Mouse (Mus musculus): ENCODE data around the gene Eci1. TPM values are rescaled to one million over a fixed set of nuclear protein-coding genes. Genes with fewer than 3 reads are reported as not detected.
A peak's percentile ranks its signal among the peaks of the same experiment; 100 is the strongest.

The Eci1 gene
- polyA plus RNA-seq, 1 experiment from 2014 or later, result 44.2 TPM

DNA sequence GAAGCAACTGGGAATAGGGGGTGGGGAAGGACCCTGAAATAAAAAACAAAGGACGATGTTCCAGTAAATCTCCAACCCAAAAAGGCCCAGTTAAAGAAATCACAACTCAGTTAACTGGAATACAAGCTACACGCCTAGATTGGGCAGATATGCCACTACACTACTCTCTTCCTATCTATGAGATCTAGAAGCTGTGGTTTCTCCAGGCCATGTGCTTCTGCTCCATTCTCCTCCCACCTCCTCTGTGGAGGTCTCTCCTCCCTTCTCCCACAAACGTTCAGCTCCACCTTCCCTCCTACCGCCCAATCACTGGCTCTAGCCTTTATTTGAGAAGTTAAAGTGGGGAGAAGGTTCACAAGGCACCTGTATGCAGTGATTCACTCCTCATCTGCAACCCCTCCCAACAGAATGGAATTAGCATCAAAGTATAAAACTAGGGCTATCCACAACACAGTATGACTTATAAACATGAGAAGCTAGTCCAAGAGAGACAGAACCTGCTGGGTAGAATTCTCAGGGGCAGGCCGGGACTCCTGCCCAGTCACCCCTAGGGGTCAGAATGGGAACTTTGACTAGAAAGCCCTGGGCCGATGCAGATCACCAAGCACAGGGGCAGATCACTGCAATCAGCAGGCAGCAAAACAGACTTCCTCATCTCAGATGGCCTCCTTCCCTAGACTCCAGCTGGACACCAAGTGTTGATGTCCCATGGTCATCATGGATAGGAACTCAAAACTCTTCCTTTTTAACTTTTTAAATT lies 37.1 kb downstream of the Eci1 start:
- 58% methylated on average over 6 of the region's 6 CpGs for WGBS
- Histone ChIP-seq H3K4me2 (ENCODE audit: low read depth, low read length) (no peak overlapping the region), H3K27ac (ENCODE audit: low read depth, low read length) (no peak overlapping the region), H3K27me3 (ENCODE audit: control insufficient read depth, insufficient read depth, low read length) (no peaks in the 10 kb centered on the region), H3K4me1 (ENCODE audit: control insufficient read depth, insufficient read depth, low read length) (no peaks in the 10 kb centered on the region), H3K36me3 (ENCODE audit: control insufficient read depth, insufficient read depth, low read length) (no peaks in the 10 kb centered on the region), H3K9ac (replicated peaks; ENCODE audit: low read depth, low read length) (no peak overlapping the region), H3K9me3 (ENCODE audit: control insufficient read depth, low read length) (no peaks in the 10 kb centered on the region), H3K4me3 (ENCODE audit: low read depth, low read length) (no peak overlapping the region)
- no peak for ATAC-seq (ENCODE audit: low read depth)

- no peak overlapping the region for H3K9ac ChIP-seq (replicated peaks; ENCODE audit: low read depth, low read length)
- peaks cover 28% of the 10 kb centered on the region for H3K4me1 ChIP-seq (ENCODE audit: control insufficient read depth, insufficient read depth, low read length)
- no peak for ATAC-seq (ENCODE audit: low read depth)
- H3K36me3 ChIP-seq (ENCODE audit: control insufficient read depth, insufficient read depth, low read length), result peaks cover 3% of the 10 kb centered on the region; the same call in 1 of the 2 replicates
- no peak overlapping the region for H3K4me3 ChIP-seq (ENCODE audit: low read depth, low read length)
- no peak overlapping the region for H3K4me2 ChIP-seq (ENCODE audit: low read depth, low read length)
- H3K9me3 ChIP-seq (ENCODE audit: control insufficient read depth, low read length), result no peaks in the 10 kb centered on the region
- no peak overlapping the region for H3K27ac ChIP-seq (ENCODE audit: low read depth, low read length)
- H3K27me3 ChIP-seq (ENCODE audit: control insufficient read depth, insufficient read depth, low read length), result peaks cover 3% of the 10 kb centered on the region; the same call in 1 of the 2 replicates
- 87% methylated on average over 5 of the region's 5 CpGs for WGBS
These were observed 42.3 kb downstream of the Eci1 start for GRCm38 (mm10) chr17:24468636-24469246.

- Histone ChIP-seq H3K36me3 (ENCODE audit: control insufficient read depth, insufficient read depth, low read length) (peaks cover 8% of the 10 kb centered on the region; the same call in 1 of the 2 replicates), H3K27ac (ENCODE audit: low read depth, low read length) (peak overlapping the region; percentile 80), H3K9ac (replicated peaks; ENCODE audit: low read depth, low read length) (peak overlapping the region; percentile 87), H3K4me1 (ENCODE audit: control insufficient read depth, insufficient read depth, low read length) (peaks cover 31% of the 10 kb centered on the region), H3K4me2 (ENCODE audit: low read depth, low read length) (peak overlapping the region; percentile 52), H3K9me3 (ENCODE audit: control insufficient read depth, low read length) (no peaks in the 10 kb centered on the region), H3K4me3 (ENCODE audit: low read depth, low read length) (peak overlapping the region; percentile 78), H3K27me3 (ENCODE audit: control insufficient read depth, insufficient read depth, low read length) (peaks cover 3% of the 10 kb centered on the region; the same call in 1 of the 2 replicates)
- no peak for ATAC-seq (ENCODE audit: low read depth)
- WGBS, result 18% methylated on average over 7 of the region's 7 CpGs
These were observed 43.0 kb downstream of the Eci1 start for GRCm38 (mm10) chr17:24469336-24469909.

- Histone ChIP-seq H3K4me1 (ENCODE audit: control insufficient read depth, insufficient read depth, low read length) (peaks cover 31% of the 10 kb centered on the region), H3K27ac (ENCODE audit: low read depth, low read length) (peak within 1 kb of the TSS; percentile 85), H3K4me2 (ENCODE audit: low read depth, low read length) (peak within 1 kb of the TSS; percentile 99), H3K4me3 (ENCODE audit: low read depth, low read length) (peak within 1 kb of the TSS; percentile 78), H3K9ac (replicated peaks; ENCODE audit: low read depth, low read length) (peak within 1 kb of the TSS; percentile 87), H3K36me3 (ENCODE audit: control insufficient read depth, insufficient read depth, low read length) (peaks cover 14% of the 10 kb centered on the region), H3K27me3 (ENCODE audit: control insufficient read depth, insufficient read depth, low read length) (peaks cover 3% of the 10 kb centered on the region; the same call in 1 of the 2 replicates), H3K9me3 (ENCODE audit: control insufficient read depth, low read length) (no peaks in the 10 kb centered on the region)
- whole genome bisulfite sequencing, result 0% methylated on average over 69 of the region's 75 CpGs
- peak; percentile 97 for ATAC-seq (ENCODE audit: low read depth)
These were observed 43.6 kb downstream of the Eci1 start, which contains the start of the genes E4f1 and Pgp for GRCm38 (mm10) chr17:24469910-24470602. Gene E4f1 (minus strand): TSS chr17:24470313. Gene Pgp (plus strand): TSS chr17:24470392.

- ATAC-seq (ENCODE audit: low read depth), result peak; percentile 25
These were observed 44.5 kb downstream of the Eci1 start for GRCm38 (mm10) chr17:24470701-24471527.

DNA sequence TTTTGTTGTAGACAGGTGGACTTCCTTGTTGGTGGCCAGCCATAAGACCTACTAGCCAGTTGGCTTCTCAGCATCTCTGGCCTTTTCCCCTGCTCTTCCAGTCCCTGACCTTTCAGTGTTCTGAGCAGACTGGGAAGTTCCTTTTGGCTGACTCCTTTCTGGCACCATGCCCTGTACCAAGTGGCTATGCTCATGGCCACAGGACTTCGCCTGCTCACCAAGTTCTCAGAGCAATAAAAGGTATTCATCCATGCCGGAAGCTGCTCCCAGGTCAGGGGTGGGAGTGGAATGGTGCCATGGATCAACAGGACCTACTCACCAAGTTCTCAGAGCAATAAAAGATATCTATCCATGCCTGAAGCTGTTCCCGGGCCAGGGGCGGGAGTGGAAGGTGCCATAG lies 46.1 kb downstream of the Eci1 start:
- no peak for ATAC-seq (ENCODE audit: low read depth)
- H3K4me1 ChIP-seq (ENCODE audit: control insufficient read depth, insufficient read depth, low read length), result peaks cover 31% of the 10 kb centered on the region
- no peak overlapping the region for H3K9ac ChIP-seq (replicated peaks; ENCODE audit: low read depth, low read length)
- H3K4me3 ChIP-seq (ENCODE audit: low read depth, low read length), result no peak overlapping the region; the same call in 1 of the 2 replicates
- peaks cover 3% of the 10 kb centered on the region; the same call in 1 of the 2 replicates for H3K27me3 ChIP-seq (ENCODE audit: control insufficient read depth, insufficient read depth, low read length)
- 59% methylated on average over 4 of the region's 4 CpGs for WGBS
- no peak overlapping the region for H3K27ac ChIP-seq (ENCODE audit: low read depth, low read length)
- H3K9me3 ChIP-seq (ENCODE audit: control insufficient read depth, low read length), result no peaks in the 10 kb centered on the region
- H3K4me2 ChIP-seq (ENCODE audit: low read depth, low read length), result peak overlapping the region; percentile 99
- H3K36me3 ChIP-seq (ENCODE audit: control insufficient read depth, insufficient read depth, low read length), result peaks cover 32% of the 10 kb centered on the region

More at GRCm38 (mm10) chr17:24470701-24471527, 44.5 kb downstream of the Eci1 start:
- under 1% methylated on average over 68 of the region's 68 CpGs for WGBS
- peak overlapping the region; percentile 99 for H3K4me2 ChIP-seq (ENCODE audit: low read depth, low read length)
- peaks cover 31% of the 10 kb centered on the region for H3K4me1 ChIP-seq (ENCODE audit: control insufficient read depth, insufficient read depth, low read length)
- peaks cover 3% of the 10 kb centered on the region; the same call in 1 of the 2 replicates for H3K27me3 ChIP-seq (ENCODE audit: control insufficient read depth, insufficient read depth, low read length)
- peak overlapping the region; percentile 85 for H3K27ac ChIP-seq (ENCODE audit: low read depth, low read length)
- H3K36me3 ChIP-seq (ENCODE audit: control insufficient read depth, insufficient read depth, low read length), result peaks cover 23% of the 10 kb centered on the region
- peak overlapping the region; percentile 87 for H3K9ac ChIP-seq (replicated peaks; ENCODE audit: low read depth, low read length)
- H3K4me3 ChIP-seq (ENCODE audit: low read depth, low read length), result peak overlapping the region; percentile 78
- H3K9me3 ChIP-seq (ENCODE audit: control insufficient read depth, low read length), result no peaks in the 10 kb centered on the region

DNA sequence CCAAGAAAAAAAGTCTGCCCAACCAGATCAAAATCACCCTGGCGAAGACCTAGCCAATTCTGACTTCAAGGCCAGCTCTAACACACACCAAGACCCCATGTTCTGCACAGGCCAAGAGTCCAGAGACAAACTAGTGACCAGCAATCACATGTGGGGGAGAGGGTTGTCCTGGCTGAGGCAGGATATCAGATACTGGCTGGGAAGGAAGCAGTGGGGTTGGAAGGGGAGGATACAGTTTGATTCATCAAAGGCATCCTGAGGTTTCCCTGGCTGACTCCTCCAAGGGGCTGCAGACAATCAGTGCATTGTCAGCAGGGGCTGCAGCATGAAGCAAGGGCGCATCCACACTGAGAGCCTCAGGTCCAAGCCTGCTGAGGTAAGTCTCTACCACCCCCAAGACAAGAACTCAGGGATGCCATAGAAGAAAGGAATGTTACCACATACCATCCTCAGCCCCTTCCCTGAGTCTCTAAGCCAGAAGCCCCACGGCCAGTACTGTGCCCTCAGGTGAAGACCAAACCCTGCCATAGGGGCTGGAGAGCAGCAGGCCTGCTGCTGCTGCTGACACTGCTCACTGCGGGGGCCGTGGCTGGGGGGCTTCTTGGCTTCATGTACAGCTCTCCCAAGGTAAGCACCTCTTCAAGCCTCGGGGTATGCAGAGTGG lies 47.3 kb downstream of the Eci1 start, which contains the start of gene Bricd5:
Gene Bricd5 (plus strand): TSS at position 273 of the 664 bp plus-strand sequence.
- WGBS, result 80% methylated on average over 6 of the region's 6 CpGs
- Histone ChIP-seq H3K4me2 (ENCODE audit: low read depth, low read length) (peak within 1 kb of the TSS; percentile 99; the same call in 1 of the 2 replicates), H3K9me3 (ENCODE audit: control insufficient read depth, low read length) (no peaks in the 10 kb centered on the region), H3K4me3 (ENCODE audit: low read depth, low read length) (no peak within 1 kb of the TSS), H3K36me3 (ENCODE audit: control insufficient read depth, insufficient read depth, low read length) (peaks cover 32% of the 10 kb centered on the region), H3K27ac (ENCODE audit: low read depth, low read length) (no peak within 1 kb of the TSS; the same call in 1 of the 2 replicates), H3K27me3 (ENCODE audit: control insufficient read depth, insufficient read depth, low read length) (peaks cover 3% of the 10 kb centered on the region; the same call in 1 of the 2 replicates), H3K4me1 (ENCODE audit: control insufficient read depth, insufficient read depth, low read length) (peaks cover 40% of the 10 kb centered on the region), H3K9ac (replicated peaks; ENCODE audit: low read depth, low read length) (no peak within 1 kb of the TSS)
- ATAC-seq (ENCODE audit: low read depth), result no peak
